Mouse (Mus musculus) embryonic facial prominence, embryonic 11.5 days (tissue): ENCODE measurements at regions not wholly inside any gene's neighbourhood (a gene's known extent, or its start where the extent isn't known, plus 50 kb on each side); places are given as distances from the start of the nearest gene placed in this dataset.
A peak's percentile ranks its signal among the peaks of the same experiment; 100 is the strongest.

Source experiments
- ATAC-seq: fragments of 200-750 bp; cut with Nextera tagmentation; replicated peaks from 2 replicates; pipeline ENCODE4 v1.8.0; 2017; ENCODE audit warnings: low read depth; ENCODE audit not compliant: insufficient number of reproducible peaks, low FRiP score, low TSS enrichment
- DNase-seq: peaks from one replicate; pipeline ENCODE4 v3.0.0-alpha.2; 2015; ENCODE audit warnings: low spot score
- H3K27ac ChIP-seq: fragments of 300-500 bp; sonication (generic); replicated peaks from 2 replicates; pipeline ENCODE4 v1.5.1; 2014; ENCODE audit warnings: mild to moderate bottlenecking, low read depth, low read length, control low read depth
- H3K27me3 ChIP-seq: fragments of 300-500 bp; sonication (generic); 2 replicates; pipeline ENCODE4 v1.6.1; 2014; ENCODE audit warnings: mild to moderate bottlenecking, low read length, moderate library complexity, mixed read lengths; ENCODE audit not compliant: control insufficient read depth, insufficient read depth
- H3K36me3 ChIP-seq: fragments of 300-500 bp; sonication (generic); replicated peaks from 2 replicates; pipeline ENCODE4 v1.6.1; 2014; ENCODE audit warnings: low read depth, mild to moderate bottlenecking, low read length, moderate library complexity, mixed read lengths; ENCODE audit not compliant: control insufficient read depth, insufficient read depth
- H3K4me1 ChIP-seq: fragments of 300-500 bp; sonication (generic); 2 replicates; pipeline ENCODE4 v1.6.1; 2014; ENCODE audit warnings: low read length, mixed read lengths; ENCODE audit not compliant: control insufficient read depth, insufficient read depth
- H3K4me2 ChIP-seq: fragments of 300-500 bp; sonication (generic); 2 replicates; pipeline ENCODE4 v1.6.1; 2014; ENCODE audit warnings: low read depth, mild to moderate bottlenecking, control low read depth, low read length, moderate library complexity
- H3K4me3 ChIP-seq: fragments of 300-500 bp; sonication (generic); 2 replicates; pipeline ENCODE4 v1.5.1; 2014; ENCODE audit warnings: low read depth, low read length, control low read depth
- H3K9ac ChIP-seq: fragments of 300-500 bp; sonication (generic); replicated peaks from 2 replicates; pipeline ENCODE4 v1.6.1; 2014; ENCODE audit warnings: mild to moderate bottlenecking, control low read depth, low read length
- H3K9me3 ChIP-seq: fragments of 300-500 bp; sonication (generic); replicated peaks from 2 replicates; pipeline ENCODE4 v1.6.1; 2016; ENCODE audit warnings: mild to moderate bottlenecking, low read length, inconsistent platforms, mixed read lengths; ENCODE audit not compliant: control insufficient read depth
- WGBS: fragments of 180-500 bp; shearing (Covaris S2); extraction: QIAGEN DNeasy Blood & Tissue Kit; methylation state at CpG from one replicate; pipeline ENCODE4 v1.1.7; 2014; 5-methylcytosine and 5-hydroxymethylcytosine counted together

DNA sequence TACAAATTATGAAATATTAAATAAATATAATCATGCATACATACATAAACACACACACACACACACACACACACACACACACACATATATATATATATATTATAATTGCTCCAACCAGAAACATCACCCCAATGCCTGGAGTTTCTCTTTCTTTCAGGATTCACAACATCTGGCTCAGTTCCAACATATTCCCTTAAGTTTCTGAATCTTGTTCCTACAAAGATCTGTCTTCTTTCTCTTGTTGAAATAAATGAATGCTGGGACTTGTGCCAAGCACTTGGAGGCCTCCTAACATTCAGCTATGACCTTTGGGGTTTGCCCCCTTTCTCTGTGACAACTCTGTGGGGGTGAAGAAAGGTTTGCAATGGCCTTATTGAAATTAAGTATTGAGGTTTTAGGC, 187.2 kb upstream of the Nt5c1b start:
- Histone ChIP-seq H3K4me3 (no peak overlapping the region), H3K27me3 (no peaks in the 10 kb centered on the region), H3K9ac (no peak overlapping the region), H3K9me3 (no peaks in the 10 kb centered on the region), H3K27ac (no peak overlapping the region), H3K4me2 (no peak overlapping the region), H3K36me3 (no peaks in the 10 kb centered on the region), H3K4me1 (peaks cover 4% of the 10 kb centered on the region)
- DNase-seq (no peak), ATAC-seq (no peak)

GRCm38 (mm10) chr12:10186576-10186975, 183.2 kb upstream of the Nt5c1b start:
- H3K4me2 ChIP-seq: no peak overlapping the region
- H3K4me1 ChIP-seq: no peaks in the 10 kb centered on the region
- no peak overlapping the region for H3K9ac ChIP-seq
- DNase-seq (no peak), ATAC-seq (no peak)
- no peaks in the 10 kb centered on the region for H3K27me3 ChIP-seq
- H3K9me3 ChIP-seq: no peaks in the 10 kb centered on the region
- no peak overlapping the region for H3K27ac ChIP-seq
- no peaks in the 10 kb centered on the region for H3K36me3 ChIP-seq
- H3K4me3 ChIP-seq: no peak overlapping the region

DNA sequence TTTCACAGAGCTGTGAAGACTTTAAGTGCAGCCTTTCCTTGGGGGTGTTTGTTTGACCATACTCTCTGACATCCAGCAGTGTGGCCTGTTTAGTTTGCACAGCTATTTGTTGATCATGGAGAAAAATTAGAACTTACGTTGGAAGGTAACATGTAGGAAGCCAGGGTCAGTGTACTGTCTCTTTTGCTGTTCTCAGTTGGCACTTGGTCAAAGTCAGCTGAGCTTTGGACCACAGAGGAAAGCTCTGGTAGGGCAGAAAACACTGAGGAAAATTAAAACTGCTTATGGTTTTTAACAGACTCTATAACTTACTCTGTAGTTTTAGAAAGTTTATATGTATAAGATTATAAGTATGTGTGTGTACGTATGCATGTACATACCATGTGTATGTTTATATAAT, 180.0 kb upstream of the Nt5c1b start:
- ATAC-seq: no peak
- H3K27ac ChIP-seq: no peak overlapping the region
- no peak overlapping the region for H3K4me3 ChIP-seq
- no peak for DNase-seq
- WGBS: 90% methylated on average over 2 of the region's 2 CpGs
- H3K9me3 ChIP-seq: no peaks in the 10 kb centered on the region
- H3K9ac ChIP-seq: no peak overlapping the region
- H3K4me2 ChIP-seq: no peak overlapping the region
- no peaks in the 10 kb centered on the region for H3K4me1 ChIP-seq
- no peaks in the 10 kb centered on the region for H3K36me3 ChIP-seq
- H3K27me3 ChIP-seq: no peaks in the 10 kb centered on the region

- Histone ChIP-seq H3K27me3 (no peaks in the 10 kb centered on the region), H3K4me1 (no peaks in the 10 kb centered on the region), H3K27ac (no peak overlapping the region), H3K4me2 (no peak overlapping the region), H3K9ac (no peak overlapping the region), H3K36me3 (no peaks in the 10 kb centered on the region), H3K9me3 (no peaks in the 10 kb centered on the region), H3K4me3 (no peak overlapping the region)
- peak; percentile 49 for DNase-seq
- ATAC-seq: no peak
- 4% methylated on average over 3 of the region's 3 CpGs for WGBS
Measured at GRCm38 (mm10) chr12:10197906-10198460, 171.8 kb upstream of the Nt5c1b start.

DNA sequence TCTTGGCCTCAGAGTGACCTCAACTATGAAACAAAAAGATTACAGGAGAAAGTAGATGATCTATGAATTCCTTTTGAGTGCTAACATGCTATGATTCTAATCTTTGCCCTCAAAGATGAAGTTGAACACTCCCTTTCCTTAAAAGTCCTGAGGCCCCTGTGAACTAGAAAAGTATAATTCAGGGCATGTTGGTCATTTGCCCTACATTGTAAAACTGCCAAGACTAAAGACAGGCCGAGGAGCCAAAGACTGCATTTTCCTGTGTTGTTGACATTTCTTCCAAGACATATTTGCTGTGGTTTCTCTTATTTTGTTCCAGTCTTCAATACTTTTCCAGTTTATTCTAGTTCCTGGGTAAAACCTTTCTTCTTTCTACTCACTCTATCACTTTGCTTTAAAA, 159.9 kb upstream of the Nt5c1b start:
- H3K4me1 ChIP-seq: no peaks in the 10 kb centered on the region
- DNase-seq (no peak), ATAC-seq (no peak)
- H3K4me2 ChIP-seq: no peak overlapping the region
- no peak overlapping the region for H3K9ac ChIP-seq
- no peak overlapping the region for H3K27ac ChIP-seq
- 76% methylated on average over 1 of the region's 1 CpGs for whole genome bisulfite sequencing
- no peaks in the 10 kb centered on the region for H3K27me3 ChIP-seq
- H3K9me3 ChIP-seq: no peaks in the 10 kb centered on the region
- H3K36me3 ChIP-seq: no peaks in the 10 kb centered on the region
- no peak overlapping the region for H3K4me3 ChIP-seq

DNA sequence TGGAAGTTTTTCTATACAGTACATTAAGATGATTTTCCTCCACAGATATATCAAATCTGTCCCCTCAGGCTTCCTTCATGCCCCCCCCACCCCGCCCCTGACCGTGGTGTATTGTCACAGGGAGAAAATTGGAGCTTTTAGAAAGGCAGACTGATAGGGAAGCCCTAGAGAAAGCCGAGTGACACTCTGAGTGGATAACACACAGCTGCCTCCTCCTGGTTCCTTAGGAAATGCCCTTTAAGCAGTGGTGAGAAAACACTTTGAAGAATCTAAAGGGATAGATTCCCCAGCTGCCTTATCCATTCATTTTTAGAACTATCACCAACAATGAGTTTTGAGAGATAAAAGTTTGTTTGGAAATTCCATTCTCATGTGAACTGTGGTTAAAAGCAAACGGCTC, 147.0 kb upstream of the Nt5c1b start:
- DNase-seq: peak; percentile 23
- Histone ChIP-seq H3K4me1 (no peaks in the 10 kb centered on the region), H3K27me3 (no peaks in the 10 kb centered on the region), H3K36me3 (no peaks in the 10 kb centered on the region), H3K4me3 (no peak overlapping the region), H3K9ac (no peak overlapping the region), H3K4me2 (no peak overlapping the region), H3K9me3 (no peaks in the 10 kb centered on the region), H3K27ac (no peak overlapping the region)
- 43% methylated on average over 4 of the region's 4 CpGs for WGBS
- no peak for ATAC-seq

- Histone ChIP-seq H3K4me2 (no peak overlapping the region), H3K9me3 (no peaks in the 10 kb centered on the region), H3K4me3 (no peak overlapping the region), H3K9ac (no peak overlapping the region), H3K27ac (no peak overlapping the region), H3K36me3 (no peaks in the 10 kb centered on the region), H3K4me1 (no peaks in the 10 kb centered on the region), H3K27me3 (no peaks in the 10 kb centered on the region)
- ATAC-seq (no peak), DNase-seq (peak; percentile 78)
- 35% methylated on average over 4 of the region's 4 CpGs for WGBS
Measured at GRCm38 (mm10) chr12:10223832-10224231, 145.9 kb upstream of the Nt5c1b start.

- H3K9me3 ChIP-seq: no peaks in the 10 kb centered on the region
- no peak overlapping the region for H3K4me2 ChIP-seq
- ATAC-seq: no peak
- no peak overlapping the region for H3K27ac ChIP-seq
- no peak for DNase-seq
- no peak overlapping the region for H3K9ac ChIP-seq
- no peak overlapping the region for H3K4me3 ChIP-seq
- H3K4me1 ChIP-seq: no peaks in the 10 kb centered on the region
- WGBS: 59% methylated on average over 4 of the region's 4 CpGs
- H3K36me3 ChIP-seq: no peaks in the 10 kb centered on the region
- H3K27me3 ChIP-seq: no peaks in the 10 kb centered on the region
Measured at GRCm38 (mm10) chr12:10231144-10231543, 138.6 kb upstream of the Nt5c1b start.
